Mouse (Mus musculus) 3T3-L1 (cell line): ENCODE results near the gene Ccdc18.
A peak's percentile ranks its signal among the peaks of the same experiment; 100 is the strongest.
"Not testable (repeated sequence)": the region's sequence is repeated elsewhere in the genome, so short reads cannot be mapped to it uniquely, and the experiment has no call there.

Experiments used
- DNase-seq: peaks from one replicate; pipeline ENCODE4 v3.0.0-alpha.2; 2015; ENCODE audit warnings: low read depth, low spot score

Ccdc18 gene

GRCm38 (mm10) chr5:108255259-108255658 is 122.6 kb downstream of the Ccdc18 start:
- no peak for DNase-seq

- DNase-seq: no peak
Measured at GRCm38 (mm10) chr5:108262722-108263121, 130.0 kb downstream of the Ccdc18 start.

GRCm38 (mm10) chr5:108263785-108264184 is 131.1 kb downstream of the Ccdc18 start:
- DNase-seq: not testable (repeated sequence)

- no peak for DNase-seq
Measured at GRCm38 (mm10) chr5:108266990-108267389, 134.3 kb downstream of the Ccdc18 start.

GRCm38 (mm10) chr5:108268127-108269062 is 135.7 kb downstream of the Ccdc18 start, which contains the start of gene Dr1:
Gene Dr1 (plus strand): TSS chr5:108268897.
- DNase-seq: peak; percentile 86

GRCm38 (mm10) chr5:108269063-108269810 is 136.6 kb downstream of the Ccdc18 start:
- DNase-seq: peak; percentile 29

GRCm38 (mm10) chr5:108269811-108270151 is 137.1 kb downstream of the Ccdc18 start:
- DNase-seq: no peak

GRCm38 (mm10) chr5:108270415-108270814 is 137.7 kb downstream of the Ccdc18 start:
- DNase-seq: no peak

GRCm38 (mm10) chr5:108271345-108271744 is 138.7 kb downstream of the Ccdc18 start:
- DNase-seq: not testable (repeated sequence)
